Mouse (Mus musculus): ENCODE results near the gene Bace1.
"Not testable (repeated sequence)": the region's sequence is repeated elsewhere in the genome, so short reads cannot be mapped to it uniquely, and the experiment has no call there.

The Bace1 gene

DNA sequence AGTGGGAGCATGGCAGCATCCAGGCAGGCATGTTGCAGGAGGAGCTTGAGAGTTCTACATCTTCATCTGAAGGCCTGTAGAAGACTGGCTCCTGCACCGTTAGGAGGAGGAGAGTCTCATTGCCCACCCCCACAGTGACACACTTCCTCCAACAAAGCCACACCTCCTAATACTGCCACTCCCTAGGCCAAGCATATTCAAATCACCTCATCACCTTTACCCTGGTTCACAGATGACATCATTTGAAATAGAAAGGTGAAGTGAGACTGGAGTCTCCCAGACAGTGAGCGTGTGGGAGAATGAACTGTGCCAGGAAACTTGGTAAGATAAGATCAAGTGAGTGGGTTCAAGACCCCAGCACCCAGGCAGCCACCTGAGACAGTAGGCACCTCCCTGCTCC lies 4.9 kb upstream of the Bace1 start:
- no peak for DNase-seq (ENCODE audit: low read depth, low spot score)

DNA sequence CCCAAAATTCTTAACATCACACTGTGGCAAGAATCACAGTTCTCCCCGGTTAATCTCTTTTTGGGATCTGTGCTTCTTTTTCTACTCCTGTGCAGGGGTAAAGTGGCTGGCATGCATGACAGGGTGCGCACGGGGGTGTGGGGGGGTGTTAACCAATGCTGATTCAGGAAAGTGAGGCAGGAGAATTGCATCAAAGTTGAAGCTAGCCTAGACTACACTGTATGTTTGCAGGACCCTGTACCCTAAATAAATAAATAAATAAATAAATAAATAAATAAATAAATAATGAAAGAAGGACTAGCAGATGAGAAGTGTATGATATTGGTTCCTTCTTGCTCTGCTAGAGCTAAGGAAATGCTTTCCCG lies 329 bp upstream of the Bace1 start:
- DNase-seq (ENCODE audit: low read depth, low spot score): no peak

DNA sequence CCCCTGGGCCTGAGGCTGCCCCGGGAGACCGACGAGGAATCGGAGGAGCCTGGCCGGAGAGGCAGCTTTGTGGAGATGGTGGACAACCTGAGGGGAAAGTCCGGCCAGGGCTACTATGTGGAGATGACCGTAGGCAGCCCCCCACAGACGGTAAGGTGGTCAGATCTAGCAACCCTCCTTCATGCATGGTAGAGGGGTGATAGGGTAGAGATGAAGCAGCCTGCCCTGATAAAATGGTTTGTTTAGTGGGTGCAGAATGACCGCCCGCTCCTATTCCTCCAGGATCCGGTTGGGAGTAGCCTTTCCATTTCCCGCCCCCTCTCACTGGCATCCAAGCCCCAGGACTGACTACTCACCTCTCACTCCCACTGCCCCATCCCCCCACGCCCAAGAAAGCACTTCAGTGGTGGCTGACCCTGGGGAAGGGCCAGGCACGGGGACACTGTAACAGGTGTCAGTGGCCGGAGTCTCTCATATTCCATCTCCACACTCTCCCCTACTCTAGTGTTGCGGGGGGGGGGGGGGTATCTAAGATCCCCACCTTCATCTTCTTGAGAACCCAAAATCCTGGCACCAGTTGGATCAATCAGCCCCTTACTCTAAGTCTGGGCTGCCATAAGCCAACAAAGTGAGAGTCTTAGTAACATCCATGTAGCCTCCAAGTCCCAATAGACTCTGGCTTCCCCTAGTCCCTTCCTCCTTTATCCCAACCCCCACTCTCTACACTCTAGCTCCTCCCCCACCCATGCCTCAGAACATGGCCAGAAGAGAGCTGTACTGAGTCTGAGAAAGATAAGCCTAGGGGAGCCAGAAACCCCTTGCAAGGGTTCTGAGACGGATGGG lies 980 bp downstream of the Bace1 start:
- DNase-seq (ENCODE audit: low read depth, low spot score): no peak

DNA sequence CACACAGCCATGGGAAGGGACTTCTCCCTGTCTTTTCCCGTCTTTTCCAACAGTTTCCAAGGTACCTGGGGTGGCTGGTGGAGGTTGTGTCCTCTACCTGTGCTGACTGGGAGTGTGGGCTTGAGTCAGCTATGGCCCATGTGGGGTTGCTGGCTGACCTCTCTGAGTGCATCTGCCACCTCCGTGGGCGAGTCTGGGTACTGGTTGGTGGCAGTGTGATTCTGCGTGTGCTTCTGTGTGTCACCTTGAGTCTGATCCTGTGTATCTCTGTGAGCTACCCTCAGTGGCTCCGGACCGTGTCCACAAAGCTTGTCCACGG lies 1.6 kb downstream of the Bace1 start:
- no peak for DNase-seq (ENCODE audit: low read depth, low spot score)

DNA sequence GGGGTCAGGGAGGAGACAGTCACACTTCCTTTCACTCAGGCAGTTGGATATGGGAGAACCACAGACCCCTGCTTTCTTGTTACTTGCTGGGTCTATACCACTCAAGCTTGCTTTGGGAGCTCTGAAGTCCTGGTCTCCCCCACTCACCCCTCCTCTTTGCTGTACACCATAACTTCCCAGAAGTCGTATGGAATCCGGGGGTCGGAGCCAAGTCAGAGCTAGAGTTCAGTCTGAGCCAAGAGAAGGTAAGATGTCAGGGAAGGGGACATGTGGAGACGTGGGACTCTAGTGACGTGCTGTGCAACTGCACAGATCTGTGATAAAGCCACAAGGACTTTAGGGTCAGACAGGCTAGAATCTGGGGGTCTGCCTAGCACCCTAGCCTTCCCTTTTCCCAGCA lies 2.0 kb downstream of the Bace1 start:
- DNase-seq (ENCODE audit: low read depth, low spot score): no peak

DNA sequence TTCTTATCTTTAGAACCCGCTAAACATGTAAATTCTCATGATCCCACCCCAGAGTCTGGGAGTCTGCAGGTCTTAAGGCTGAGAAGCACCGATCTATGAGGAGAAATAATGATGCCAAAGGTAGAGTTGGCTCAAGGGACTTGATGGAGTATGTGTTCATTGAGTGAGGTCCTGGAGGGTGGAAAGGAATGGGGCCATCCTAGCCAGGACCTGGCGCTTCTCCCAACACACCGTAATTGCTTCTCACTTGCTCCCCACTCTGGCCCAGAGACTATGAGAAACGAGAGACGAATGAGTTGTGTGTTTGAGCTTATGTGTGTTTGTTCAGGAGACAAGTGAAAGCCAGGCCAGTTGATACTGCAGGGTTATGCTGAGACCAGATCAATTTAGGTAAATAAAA lies 3.1 kb downstream of the Bace1 start:
- DNase-seq (ENCODE audit: low read depth, low spot score): no peak

DNA sequence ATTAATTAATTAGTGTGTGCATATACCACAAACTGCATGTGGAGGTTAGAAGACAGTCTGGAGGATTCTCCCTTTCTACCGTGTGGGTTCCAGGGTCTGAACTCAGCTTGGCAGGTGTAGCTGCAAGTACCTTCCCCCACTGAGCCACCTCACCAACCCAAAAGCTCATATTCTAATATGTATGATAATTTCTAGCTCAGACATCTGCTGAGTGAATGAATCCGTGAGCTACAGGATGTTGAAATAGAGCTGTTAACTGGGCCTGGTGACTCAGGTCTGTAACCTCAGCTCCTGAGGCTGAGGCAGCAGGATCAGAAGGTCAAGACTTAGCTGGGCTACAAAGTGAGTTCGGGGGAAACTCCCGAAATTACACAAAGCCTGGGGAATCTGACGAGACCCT lies 4.6 kb downstream of the Bace1 start:
- no peak for DNase-seq (ENCODE audit: low read depth, low spot score)

DNA sequence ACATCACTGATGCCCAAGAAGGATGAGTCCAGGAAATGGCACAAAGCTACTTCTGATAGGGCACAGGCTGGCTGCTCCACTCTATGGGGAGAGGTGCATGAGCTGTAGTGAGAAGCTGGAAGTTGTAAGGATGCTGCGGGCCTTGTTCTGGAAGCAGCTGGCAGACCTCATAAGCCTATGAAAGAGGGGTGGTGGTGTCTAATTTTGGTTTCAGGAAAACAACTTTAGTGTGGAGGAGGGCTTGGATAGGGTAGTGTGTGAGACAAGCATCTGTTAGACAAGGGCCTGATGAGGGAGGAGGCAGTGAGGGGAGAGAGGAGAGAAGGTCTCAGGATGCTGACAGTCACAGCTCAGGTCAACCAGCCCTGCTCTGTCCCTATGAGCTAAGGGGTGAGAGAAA lies 5.4 kb downstream of the Bace1 start:
- no peak for DNase-seq (ENCODE audit: low read depth, low spot score)

DNA sequence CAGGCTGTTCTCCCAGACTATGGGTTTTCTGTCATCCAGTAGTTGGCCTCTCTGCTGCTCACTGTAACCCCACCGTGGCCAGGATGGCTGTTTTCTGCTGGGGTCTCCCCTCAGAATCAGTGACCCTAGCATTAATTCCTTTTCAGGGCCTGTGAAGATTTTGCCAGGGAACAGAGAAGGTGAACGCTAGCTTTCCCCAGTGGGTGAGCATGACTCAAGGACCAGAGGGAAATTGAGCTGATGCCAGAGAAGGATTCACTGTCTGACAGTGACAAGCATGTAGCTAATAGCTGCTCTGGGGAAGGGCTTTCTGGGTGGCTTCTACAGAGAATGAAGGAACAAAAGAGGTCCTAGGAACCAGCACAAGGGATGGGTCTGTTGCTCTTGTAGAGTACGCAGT lies 7.2 kb downstream of the Bace1 start:
- no peak for DNase-seq (ENCODE audit: low read depth, low spot score)

DNA sequence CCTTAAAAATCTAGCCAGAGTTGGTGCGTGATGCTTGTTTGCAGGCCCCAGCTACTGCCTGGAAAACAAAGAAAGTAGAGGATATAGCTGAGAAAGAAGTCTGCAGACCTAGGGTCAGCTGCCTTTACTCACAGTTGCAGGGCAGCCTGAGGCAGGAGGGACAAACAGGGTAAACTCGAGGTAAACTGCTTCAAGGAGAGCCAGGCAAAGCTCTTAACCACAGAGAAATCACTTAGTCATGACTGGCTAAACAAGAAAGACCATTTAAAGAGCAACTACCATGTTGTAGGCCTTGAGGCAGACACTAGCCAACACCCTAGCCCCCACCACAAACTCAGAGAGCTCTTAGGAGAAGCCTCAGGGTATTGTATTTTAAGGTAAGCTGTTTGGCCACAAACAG lies 7.8 kb downstream of the Bace1 start:
- not testable (repeated sequence) for DNase-seq (ENCODE audit: low read depth, low spot score)

DNA sequence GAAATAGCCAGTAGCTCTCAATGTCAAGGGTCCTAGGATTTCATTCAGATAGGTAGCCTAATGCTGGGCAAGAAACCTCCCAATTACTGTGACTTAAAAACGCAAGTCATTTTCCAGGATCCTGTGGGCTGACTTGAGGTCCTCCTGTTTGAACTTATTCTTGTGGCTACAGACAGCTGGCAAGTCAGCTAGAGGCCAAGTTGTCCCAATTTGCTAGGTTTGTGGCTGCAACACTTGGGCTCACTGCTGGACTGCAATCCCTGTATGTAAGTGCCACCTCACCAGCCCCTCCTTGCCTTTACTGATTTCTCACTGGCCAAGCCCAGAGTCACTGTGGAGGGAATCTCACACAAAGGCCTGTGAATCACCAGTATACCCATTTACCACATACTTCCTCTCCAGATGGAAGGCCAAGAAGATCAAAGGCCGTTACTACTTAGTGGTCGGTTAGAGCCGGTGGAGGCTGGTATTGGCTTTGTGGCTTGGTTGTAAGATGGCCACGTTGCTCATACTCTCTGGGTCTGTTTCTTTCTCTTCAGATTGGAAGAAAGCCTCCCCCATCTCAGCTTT lies 8.6 kb downstream of the Bace1 start:
- DNase-seq (ENCODE audit: low read depth, low spot score): no peak

DNA sequence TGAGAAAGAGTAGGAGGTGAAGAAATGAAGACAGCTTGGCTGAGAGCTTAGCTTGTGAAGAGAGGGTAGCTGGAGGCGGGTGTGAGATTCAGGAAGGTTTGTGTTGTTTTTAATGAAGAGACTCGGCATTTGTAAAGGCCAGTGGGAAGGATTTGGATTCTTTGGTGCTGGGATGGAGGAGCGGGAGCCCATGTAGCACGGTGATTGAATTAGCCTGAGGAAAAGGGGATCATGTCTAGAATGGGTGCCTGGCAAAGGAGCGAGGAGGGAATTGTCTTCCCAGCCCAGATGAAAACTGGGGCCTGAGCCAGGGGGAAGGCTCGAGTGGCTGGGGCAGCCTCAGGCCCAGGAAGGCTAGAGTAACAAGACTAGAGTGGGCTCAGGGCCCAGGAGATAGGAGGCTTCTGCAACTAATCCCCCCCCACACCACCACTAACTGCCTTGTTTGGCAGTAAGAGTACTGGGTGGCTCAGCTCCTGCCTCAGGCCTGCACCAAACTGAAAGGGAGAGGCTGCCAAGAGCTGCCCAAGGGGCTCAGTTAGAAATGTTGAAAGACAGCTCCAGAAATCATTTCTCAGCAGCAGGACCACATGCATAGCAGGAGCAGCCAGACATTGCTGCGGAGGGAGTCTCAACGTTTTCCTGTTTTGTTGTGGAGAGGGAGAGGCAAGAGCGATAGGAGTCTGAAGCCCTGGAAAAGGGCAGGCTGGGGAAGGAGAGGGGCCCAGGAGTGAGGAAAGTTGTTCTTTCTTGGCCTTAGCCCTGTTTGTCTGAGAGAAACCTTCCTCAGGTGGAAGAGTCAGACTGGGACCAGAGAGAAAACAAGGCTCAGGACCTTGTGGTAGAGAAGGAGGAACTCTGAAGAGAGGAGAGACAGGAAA lies 11.4 kb downstream of the Bace1 start:
- no peak for DNase-seq (ENCODE audit: low read depth, low spot score)

DNA sequence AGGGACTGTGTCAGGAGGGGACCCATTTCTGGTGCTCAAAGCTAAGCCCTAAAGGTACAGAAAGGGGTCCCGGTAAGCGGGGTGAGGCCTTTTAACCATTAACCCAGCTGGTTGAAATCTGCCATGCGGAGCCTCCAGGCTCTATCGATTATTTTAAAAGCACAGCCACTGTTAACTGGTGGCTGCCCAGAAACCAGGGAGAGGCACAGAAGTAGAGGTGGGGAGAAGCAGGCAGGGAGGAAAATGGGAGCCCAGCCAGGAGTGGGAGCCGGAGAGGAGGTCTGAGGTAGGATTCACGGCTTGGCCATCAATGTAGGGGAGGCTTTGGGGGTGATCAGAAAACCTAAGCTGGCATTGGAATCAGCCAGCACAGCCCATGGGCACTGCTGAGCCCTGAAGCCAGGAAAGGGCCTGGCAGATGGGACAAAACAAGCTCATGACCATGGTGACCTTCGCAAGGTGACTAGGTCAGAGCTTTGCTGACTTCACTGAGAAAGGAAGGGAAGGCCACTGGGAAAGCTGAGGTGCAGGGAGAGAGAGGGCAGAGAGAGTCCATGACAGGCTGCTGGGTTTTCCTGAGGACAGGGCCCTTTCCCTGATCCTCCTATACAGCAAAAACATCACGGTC lies 12.3 kb downstream of the Bace1 start:
- no peak for DNase-seq (ENCODE audit: low read depth, low spot score)

DNA sequence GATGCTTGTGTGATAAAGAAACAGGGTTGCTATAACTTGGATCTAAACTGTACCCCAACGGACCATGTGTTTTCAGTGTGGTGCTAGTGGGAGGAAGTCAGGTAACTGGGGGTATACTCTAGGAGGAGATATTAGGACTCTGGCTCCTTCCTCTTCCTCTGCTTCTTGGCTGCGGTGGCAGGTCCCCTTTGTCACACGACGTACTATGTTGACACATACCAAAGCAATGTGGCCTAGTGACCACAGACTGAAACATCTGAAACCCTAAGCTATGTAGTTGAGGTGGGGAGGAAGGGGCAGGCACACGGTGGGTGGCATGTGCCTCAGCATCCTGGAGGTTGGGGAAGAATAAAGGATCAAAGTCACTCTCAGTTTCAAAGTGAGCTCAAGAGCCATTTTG lies 12.9 kb downstream of the Bace1 start:
- DNase-seq (ENCODE audit: low read depth, low spot score): no peak

DNA sequence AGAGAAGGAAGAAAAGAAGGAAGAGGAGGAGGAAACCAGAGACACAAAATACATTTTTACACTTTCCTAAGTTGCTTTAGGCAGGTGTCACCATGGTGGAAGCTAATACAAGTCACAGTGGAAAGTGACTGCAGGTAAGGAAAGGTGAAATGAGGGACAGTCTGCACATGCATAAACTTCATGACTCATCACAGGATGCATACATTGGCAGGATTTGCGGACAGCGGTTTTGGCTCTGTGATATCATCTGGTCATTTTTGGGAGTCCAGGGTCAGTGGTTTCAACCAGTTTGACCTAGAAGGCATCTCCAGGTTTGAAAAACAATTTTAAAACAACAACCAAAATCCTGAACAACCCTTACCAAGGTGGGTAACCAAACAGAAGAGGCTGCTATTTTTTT lies 13.4 kb downstream of the Bace1 start:
- DNase-seq (ENCODE audit: low read depth, low spot score): no peak

DNA sequence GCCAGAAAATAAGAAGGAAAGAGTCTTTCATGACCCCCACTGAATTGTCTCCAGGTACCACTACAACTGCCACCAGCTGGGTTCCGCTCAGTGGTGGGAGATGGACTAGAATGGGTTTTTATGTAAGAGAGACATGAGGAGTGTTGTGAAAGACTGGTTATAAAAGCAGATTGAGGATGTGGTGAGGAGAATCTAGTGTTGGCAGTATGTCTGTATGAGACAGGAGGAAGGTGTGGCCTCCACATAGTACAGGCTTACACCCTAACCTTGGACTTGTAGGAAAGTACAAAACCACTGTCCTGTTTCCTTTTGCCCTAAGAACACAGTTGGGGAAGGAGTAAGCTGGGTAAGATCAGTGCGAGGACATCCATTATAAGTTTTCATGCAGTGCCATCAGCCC lies 15.3 kb downstream of the Bace1 start:
- DNase-seq (ENCODE audit: low read depth, low spot score): no peak

DNA sequence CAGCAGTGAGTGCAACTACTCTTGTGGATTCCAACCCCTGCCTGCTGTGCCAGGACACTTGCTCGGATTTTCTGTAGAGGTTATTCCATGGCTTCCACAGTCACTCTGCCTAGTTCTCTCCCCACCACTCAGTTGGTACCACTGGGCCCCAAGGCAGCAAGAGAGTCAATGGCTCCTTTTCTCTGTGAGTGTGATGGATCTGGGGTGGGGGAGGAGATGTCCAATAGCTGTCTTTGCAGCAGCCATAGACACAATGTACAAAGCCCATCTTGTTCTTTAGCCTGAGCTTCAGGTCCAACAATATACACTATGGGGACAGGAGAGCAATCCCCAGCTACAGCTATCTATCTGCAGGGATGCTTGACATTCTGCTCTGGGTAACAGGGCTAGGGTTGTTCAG lies 15.8 kb downstream of the Bace1 start:
- no peak for DNase-seq (ENCODE audit: low read depth, low spot score)

DNA sequence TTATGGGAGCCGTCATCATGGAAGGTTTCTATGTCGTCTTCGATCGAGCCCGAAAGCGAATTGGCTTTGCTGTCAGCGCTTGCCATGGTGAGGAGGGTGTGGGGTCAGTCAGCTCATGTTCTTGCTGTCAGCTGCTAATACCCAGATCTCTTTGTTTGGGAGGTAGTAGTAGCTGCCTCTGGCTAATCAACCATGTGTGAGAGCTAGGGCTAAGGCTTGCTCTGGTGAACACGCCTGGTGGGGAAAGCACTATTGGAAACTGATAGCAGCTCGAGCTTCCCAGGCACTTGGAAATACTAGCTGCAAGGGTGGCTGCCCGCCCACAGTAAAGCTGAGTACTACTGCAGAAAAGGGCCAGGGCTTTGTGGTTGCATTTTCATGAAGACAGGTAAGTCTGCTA lies 21.0 kb downstream of the Bace1 start:
- no peak for DNase-seq (ENCODE audit: low read depth, low spot score)

DNA sequence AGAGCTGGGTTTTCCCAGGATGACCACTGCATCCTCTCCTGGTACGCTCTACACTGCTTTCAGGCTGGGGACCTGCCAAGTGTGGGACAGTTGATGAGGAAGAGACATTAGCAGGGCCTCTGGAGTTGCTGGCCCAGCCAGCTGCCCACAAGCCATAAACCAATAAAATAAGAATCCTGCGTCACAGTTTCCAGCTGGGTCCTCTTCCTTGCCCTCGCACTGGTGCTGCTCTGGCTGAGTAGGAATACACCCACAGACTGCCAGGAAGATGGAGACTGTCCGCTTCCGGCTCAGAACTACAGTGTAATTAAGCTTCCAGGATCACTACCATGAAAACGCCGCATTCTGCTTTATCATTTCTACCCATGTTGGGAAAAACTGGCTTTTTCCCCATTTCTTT lies 23.4 kb downstream of the Bace1 start:
- DNase-seq (ENCODE audit: low read depth, low spot score): no peak

DNA sequence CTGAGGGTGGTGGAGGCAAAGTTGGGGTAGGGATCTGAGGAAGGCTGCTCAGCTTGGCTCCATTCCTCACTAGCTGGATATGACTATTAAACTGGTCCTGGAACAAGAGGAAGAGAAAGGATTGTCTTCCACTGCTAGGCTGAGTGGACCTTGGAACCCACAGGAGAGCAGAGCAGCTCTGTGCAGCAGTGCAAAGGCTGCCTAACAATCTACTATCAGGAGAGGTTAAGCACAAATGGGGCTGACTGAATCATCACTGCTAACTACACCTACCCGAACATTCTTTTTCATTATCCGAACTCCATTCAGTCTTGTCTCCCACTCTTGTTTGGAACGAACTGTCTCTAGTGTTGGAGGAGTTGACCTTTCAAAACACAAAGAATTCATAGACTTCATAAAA lies 30.8 kb downstream of the Bace1 start:
- no peak for DNase-seq (ENCODE audit: low read depth, low spot score)

DNA sequence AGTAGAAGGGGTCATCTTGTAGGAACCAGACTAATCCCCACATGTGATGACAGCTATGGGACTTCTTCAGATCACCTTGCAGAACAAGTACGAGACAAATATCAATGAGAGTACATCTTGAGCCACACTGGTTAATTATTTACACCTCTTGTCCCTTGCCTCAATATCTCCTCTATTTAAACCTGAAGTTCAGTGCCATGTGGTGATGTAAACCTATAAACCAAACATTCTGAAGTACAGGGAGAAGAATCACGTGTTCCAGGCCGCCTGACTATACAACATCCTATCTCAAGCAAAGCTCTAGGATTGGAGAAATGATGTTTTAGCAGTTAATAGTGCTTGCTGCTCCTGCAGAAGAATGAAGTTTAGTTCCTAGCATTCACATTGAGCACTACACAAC lies 31.9 kb downstream of the Bace1 start:
- no peak for DNase-seq (ENCODE audit: low read depth, low spot score)

DNA sequence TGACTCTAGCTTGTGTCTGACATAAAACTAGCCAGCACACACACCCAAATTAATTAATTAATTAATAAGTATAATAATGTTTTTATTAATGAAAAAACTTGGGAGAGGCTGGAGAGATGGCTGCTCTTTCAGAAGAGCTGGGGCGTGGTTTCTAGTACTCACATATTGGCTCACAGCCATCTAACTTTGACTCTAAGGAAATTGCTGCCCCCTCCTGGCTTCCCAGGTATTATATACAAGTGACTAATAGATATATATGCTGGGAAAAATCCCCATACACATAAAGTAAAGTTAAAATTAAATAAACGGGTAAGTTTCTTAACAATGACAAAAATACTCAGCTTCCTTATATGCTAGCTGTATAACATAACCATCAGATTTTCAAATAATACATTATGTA lies 39.5 kb downstream of the Bace1 start:
- DNase-seq (ENCODE audit: low read depth, low spot score): no peak

DNA sequence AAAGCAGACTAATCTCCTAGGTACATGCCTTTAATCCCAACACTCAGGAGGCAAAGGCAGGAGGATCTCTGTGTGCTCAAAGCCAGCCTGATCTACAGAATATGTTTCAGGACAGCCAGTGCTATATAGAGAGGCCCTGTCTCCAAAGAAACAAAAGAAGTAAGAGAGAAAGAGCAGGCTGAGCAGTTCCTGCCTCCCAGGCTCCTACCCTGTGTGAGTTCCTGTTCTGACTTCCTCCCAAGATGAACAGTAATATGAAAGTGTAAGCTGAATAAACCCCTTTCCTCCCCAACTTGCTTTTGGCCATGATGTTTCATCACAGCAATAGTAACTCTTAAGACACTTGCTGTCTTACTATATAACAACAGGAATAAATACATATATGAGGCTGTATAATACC lies 55.3 kb downstream of the Bace1 start:
- DNase-seq (ENCODE audit: low read depth, low spot score): no peak
